Mouse (Mus musculus): ENCODE results near the gene Eef1b2. TPM values are rescaled to one million over a fixed set of nuclear protein-coding genes. Genes with fewer than 3 reads are reported as not detected.
A peak's percentile ranks its signal among the peaks of the same experiment; 100 is the strongest.

Gene Eef1b2
- polyA plus RNA-seq, 1 experiment from 2014 or later = 434 TPM

GRCm38 (mm10) chr1:63199387-63199786 is 22.8 kb downstream of the Eef1b2 start:
- H3K9me3 ChIP-seq = no peaks in the 10 kb centered on the region
- H3K4me2 ChIP-seq = no peak overlapping the region
- peaks cover 12% of the 10 kb centered on the region for H3K4me1 ChIP-seq (replicated peaks)
- no peak overlapping the region for H3K27ac ChIP-seq (replicated peaks)
- no peak overlapping the region for H3K4me3 ChIP-seq
- ATAC-seq (ENCODE audit: low FRiP score, low read depth) = no peak
- no peaks in the 10 kb centered on the region for H3K36me3 ChIP-seq
- no peak overlapping the region for H3K9ac ChIP-seq
- 95% methylated on average over 6 of the region's 6 CpGs for WGBS
- H3K27me3 ChIP-seq = no peaks in the 10 kb centered on the region

GRCm38 (mm10) chr1:63200322-63200721 is 23.7 kb downstream of the Eef1b2 start:
- Histone ChIP-seq H3K4me2 (no peak overlapping the region), H3K9me3 (no peaks in the 10 kb centered on the region), H3K4me3 (no peak overlapping the region), H3K27ac (replicated peaks) (no peak overlapping the region), H3K9ac (no peak overlapping the region), H3K27me3 (no peaks in the 10 kb centered on the region), H3K36me3 (no peaks in the 10 kb centered on the region), H3K4me1 (replicated peaks) (peaks cover 15% of the 10 kb centered on the region)
- no peak for ATAC-seq (ENCODE audit: low FRiP score, low read depth)
- WGBS = 94% methylated on average over 18 of the region's 18 CpGs

GRCm38 (mm10) chr1:63201672-63202071 is 25.0 kb downstream of the Eef1b2 start:
- no peak overlapping the region for H3K4me2 ChIP-seq
- H3K36me3 ChIP-seq = no peaks in the 10 kb centered on the region
- WGBS = 57% methylated on average over 1 of the region's 1 CpGs
- no peak overlapping the region for H3K27ac ChIP-seq (replicated peaks)
- peaks cover 15% of the 10 kb centered on the region for H3K4me1 ChIP-seq (replicated peaks)
- no peak overlapping the region for H3K9ac ChIP-seq
- no peak overlapping the region for H3K4me3 ChIP-seq
- H3K9me3 ChIP-seq = no peaks in the 10 kb centered on the region
- no peak for ATAC-seq (ENCODE audit: low FRiP score, low read depth)
- no peaks in the 10 kb centered on the region for H3K27me3 ChIP-seq

GRCm38 (mm10) chr1:63203471-63203870 is 26.8 kb downstream of the Eef1b2 start:
- Histone ChIP-seq H3K9me3 (no peaks in the 10 kb centered on the region), H3K4me1 (replicated peaks) (peaks cover 15% of the 10 kb centered on the region), H3K9ac (0 out of 2 replicates have a peak overlapping the region, but pooled peaks have one; percentile 4), H3K36me3 (no peaks in the 10 kb centered on the region), H3K4me2 (no peak overlapping the region), H3K4me3 (no peak overlapping the region), H3K27me3 (no peaks in the 10 kb centered on the region), H3K27ac (replicated peaks) (peak overlapping the region; percentile 81)
- ATAC-seq (ENCODE audit: low FRiP score, low read depth) = no peak
- 75% methylated on average over 1 of the region's 1 CpGs for WGBS

GRCm38 (mm10) chr1:63203950-63204659 is 27.5 kb downstream of the Eef1b2 start:
- Histone ChIP-seq H3K9ac (0 out of 2 replicates have a peak overlapping the region, but pooled peaks have one; percentile 4), H3K4me2 (no peak overlapping the region), H3K27me3 (no peaks in the 10 kb centered on the region), H3K4me3 (no peak overlapping the region), H3K27ac (replicated peaks) (peak overlapping the region; percentile 81), H3K36me3 (no peaks in the 10 kb centered on the region), H3K9me3 (no peaks in the 10 kb centered on the region), H3K4me1 (replicated peaks) (peaks cover 15% of the 10 kb centered on the region)
- peak; percentile 88 for ATAC-seq (ENCODE audit: low FRiP score, low read depth)
- WGBS = 5% methylated on average over 7 of the region's 7 CpGs

- H3K4me3 ChIP-seq = no peak overlapping the region
- no peaks in the 10 kb centered on the region for H3K36me3 ChIP-seq
- WGBS = 19% methylated on average over 7 of the region's 7 CpGs
- no peaks in the 10 kb centered on the region for H3K27me3 ChIP-seq
- no peak overlapping the region for H3K9ac ChIP-seq
- no peak overlapping the region for H3K4me2 ChIP-seq
- H3K27ac ChIP-seq (replicated peaks) = peak overlapping the region; percentile 81
- H3K4me1 ChIP-seq (replicated peaks) = peaks cover 15% of the 10 kb centered on the region
- peak; percentile 37; the same call in 1 of the 2 replicates for ATAC-seq (ENCODE audit: low FRiP score, low read depth)
- H3K9me3 ChIP-seq = no peaks in the 10 kb centered on the region
Observed at GRCm38 (mm10) chr1:63204660-63205394, 28.2 kb downstream of the Eef1b2 start.

GRCm38 (mm10) chr1:63207607-63208006 is 31.0 kb downstream of the Eef1b2 start:
- H3K9me3 ChIP-seq = no peaks in the 10 kb centered on the region
- H3K27me3 ChIP-seq = no peaks in the 10 kb centered on the region
- H3K4me2 ChIP-seq = no peak overlapping the region
- H3K9ac ChIP-seq = no peak overlapping the region
- peaks cover 15% of the 10 kb centered on the region for H3K4me1 ChIP-seq (replicated peaks)
- no peak overlapping the region for H3K27ac ChIP-seq (replicated peaks)
- WGBS = 85% methylated on average over 3 of the region's 3 CpGs
- H3K36me3 ChIP-seq = no peaks in the 10 kb centered on the region
- H3K4me3 ChIP-seq = no peak overlapping the region
- no peak for ATAC-seq (ENCODE audit: low FRiP score, low read depth)

- no peaks in the 10 kb centered on the region for H3K36me3 ChIP-seq
- no peak overlapping the region for H3K9ac ChIP-seq
- H3K9me3 ChIP-seq = no peaks in the 10 kb centered on the region
- H3K4me3 ChIP-seq = no peak overlapping the region
- no peak for ATAC-seq (ENCODE audit: low FRiP score, low read depth)
- H3K4me1 ChIP-seq (replicated peaks) = peaks cover 15% of the 10 kb centered on the region
- no peak overlapping the region for H3K27ac ChIP-seq (replicated peaks)
- 13% methylated on average over 6 of the region's 6 CpGs for WGBS
- no peak overlapping the region for H3K4me2 ChIP-seq
- no peaks in the 10 kb centered on the region for H3K27me3 ChIP-seq
Observed at GRCm38 (mm10) chr1:63209861-63210529, 33.4 kb downstream of the Eef1b2 start.

- Histone ChIP-seq H3K4me1 (replicated peaks) (peaks cover 15% of the 10 kb centered on the region), H3K9ac (peak overlapping the region; percentile 25; the same call in 1 of the 2 replicates), H3K4me2 (peak overlapping the region; percentile 45), H3K9me3 (no peaks in the 10 kb centered on the region), H3K4me3 (peak overlapping the region; percentile 3; the same call in 1 of the 2 replicates), H3K36me3 (no peaks in the 10 kb centered on the region), H3K27ac (replicated peaks) (no peak overlapping the region), H3K27me3 (no peaks in the 10 kb centered on the region)
- ATAC-seq (ENCODE audit: low FRiP score, low read depth) = no peak
- WGBS = 17% methylated on average over 22 of the region's 22 CpGs
Observed at GRCm38 (mm10) chr1:63213478-63214270, 37.0 kb downstream of the Eef1b2 start.

- peak within 1 kb of the TSS; percentile 45 for H3K4me2 ChIP-seq
- ATAC-seq (ENCODE audit: low FRiP score, low read depth) = no peak
- peak within 1 kb of the TSS; percentile 3; the same call in 1 of the 2 replicates for H3K4me3 ChIP-seq
- no peaks in the 10 kb centered on the region for H3K36me3 ChIP-seq
- peak within 1 kb of the TSS; percentile 25; the same call in 1 of the 2 replicates for H3K9ac ChIP-seq
- H3K9me3 ChIP-seq = no peaks in the 10 kb centered on the region
- WGBS = 34% methylated on average over 3 of the region's 3 CpGs
- no peak within 1 kb of the TSS for H3K27ac ChIP-seq (replicated peaks)
- H3K4me1 ChIP-seq (replicated peaks) = peaks cover 15% of the 10 kb centered on the region
- no peaks in the 10 kb centered on the region for H3K27me3 ChIP-seq
Observed at GRCm38 (mm10) chr1:63214271-63214558, 37.6 kb downstream of the Eef1b2 start, which contains the start of gene Gpr1. TSS of gene Gpr1 (minus strand) at chr1:63214543.

- Histone ChIP-seq H3K36me3 (no peaks in the 10 kb centered on the region), H3K4me3 (no peak overlapping the region), H3K4me1 (replicated peaks) (peaks cover 15% of the 10 kb centered on the region), H3K27ac (replicated peaks) (no peak overlapping the region), H3K9ac (no peak overlapping the region), H3K4me2 (no peak overlapping the region), H3K27me3 (no peaks in the 10 kb centered on the region), H3K9me3 (no peaks in the 10 kb centered on the region)
- 43% methylated on average over 7 of the region's 7 CpGs for WGBS
- ATAC-seq (ENCODE audit: low FRiP score, low read depth) = no peak
Observed at GRCm38 (mm10) chr1:63214631-63215030, 38.0 kb downstream of the Eef1b2 start.
